In genomic region chr8:122106270-122106669, GRCm38 (mm10) we compare ENCODE assay signal across 10 mouse cellular contexts.
DNase-seq lines count a peak whose midpoint lies in the region; ATAC-seq lines count a peak whose summit lies in the region.
"Had no signal": no experiment of that assay in that cellular context is flagged by ENCODE, and none has a peak within 500 bp of the region (broad histone marks: within the 10 kb centered on the region; RNA-seq: fewer than 3 reads in every experiment).

No protein-coding gene starts in this region.

- no peaks in the 10 kb centered on the region for H3K27me3 ChIP-seq in heart, embryonic 11.5 days (ENCODE audit: control insufficient read depth, insufficient read depth, low read length)
- H3K27me3 ChIP-seq in neural tube, embryonic 15.5 days (replicated peaks) = no peaks in the 10 kb centered on the region
- H3K27me3 ChIP-seq: Patski had no signal

- H3K4me1 ChIP-seq in heart, embryonic 11.5 days (ENCODE audit: control insufficient read depth, insufficient read depth, low read length) = peaks cover 36% of the 10 kb centered on the region
- peaks cover 12% of the 10 kb centered on the region for H3K4me1 ChIP-seq in neural tube, embryonic 15.5 days

- H3K27ac ChIP-seq in heart, embryonic 11.5 days (ENCODE audit: low read depth, low read length) = 0 out of 2 replicates have a peak overlapping the region, but pooled peaks have one; percentile 6
- no peak overlapping the region for H3K27ac ChIP-seq in neural tube, embryonic 15.5 days (replicated peaks)

- no peaks in the 10 kb centered on the region for H3K36me3 ChIP-seq in heart, embryonic 11.5 days (ENCODE audit: control insufficient read depth, insufficient read depth, low read length)
- no peaks in the 10 kb centered on the region for H3K36me3 ChIP-seq in neural tube, embryonic 15.5 days

- 0 out of 2 replicates have a peak, but pooled peaks have one; percentile 19 for ATAC-seq in heart, embryonic 11.5 days (replicated peaks; ENCODE audit: insufficient number of reproducible peaks, low FRiP score, low TSS enrichment)
- peak; percentile 63 for ATAC-seq in neural tube, embryonic 15.5 days (ENCODE audit: low FRiP score)
- ATAC-seq: Patski had no signal

- DNase-seq in left cerebral cortex, postnatal 14 days (ENCODE audit: low spot score in 2 of 2) = peak; percentile 40 to 55
- no peak for DNase-seq in left cerebral cortex, adult 18-20 months (ENCODE audit: low spot score in 2 of 2)
- peak; percentile 86 for DNase-seq in adrenal gland, postnatal 14 days
- peak; percentile 51 to 62 for DNase-seq in kidney, postnatal 36 days
- DNase-seq in natural killer cell, adult 2 months (ENCODE audit: low spot score in 2 of 2) = no peak
- no peak for DNase-seq in frontal cortex, adult 2 months (ENCODE audit: extremely low spot score in 1 of 2, low spot score in 1 of 2)

- H3K9me3 ChIP-seq in heart, embryonic 11.5 days (replicated peaks; ENCODE audit: control insufficient read depth, low read length) = no peaks in the 10 kb centered on the region
- H3K9me3 ChIP-seq in neural tube, embryonic 15.5 days (replicated peaks) = no peaks in the 10 kb centered on the region

- intact Hi-C loops in left cerebral cortex, postnatal 14 days (cut with DNase I) = no loop called here

- no peak overlapping the region for H3K4me3 ChIP-seq in heart, embryonic 11.5 days (ENCODE audit: low read depth, low read length)
- H3K4me3 ChIP-seq in neural tube, embryonic 15.5 days (replicated peaks) = no peak overlapping the region
- H3K4me3 ChIP-seq: erythroblast, embryonic 14.5 days had no signal

- no peak overlapping the region for H3K9ac ChIP-seq in heart, embryonic 11.5 days (ENCODE audit: low read depth, low read length)
- H3K9ac ChIP-seq in neural tube, embryonic 15.5 days (replicated peaks) = no peak overlapping the region

- no peak overlapping the region for H3K4me2 ChIP-seq in heart, embryonic 11.5 days
- H3K4me2 ChIP-seq in neural tube, embryonic 15.5 days = no peak overlapping the region

- WGBS in heart, embryonic 11.5 days (ENCODE audit: insufficient replicate concordance) = 25% methylated on average over 9 of the region's 9 CpGs
- WGBS in neural tube, embryonic 15.5 days = 17% methylated on average over 9 of the region's 9 CpGs

Comparison
In these comparisons a context has a peak if more than half of its experiments do, and no peak if none do; other contexts are left out.
1. DNase-seq: peak in left cerebral cortex, postnatal 14 days (2 of 2), adrenal gland, postnatal 14 days (single experiment) and kidney, postnatal 36 days (2 of 2); none in left cerebral cortex, adult 18-20 months (0 of 2), natural killer cell, adult 2 months (0 of 2) and frontal cortex, adult 2 months (0 of 2).